Mouse (Mus musculus): ENCODE measurements around the gene Axin2. TPM values are rescaled to one million over a fixed set of nuclear protein-coding genes. Genes with fewer than 3 reads are reported as not detected.

Axin2 gene
- polyA plus RNA-seq, 1 experiment from 2014 or later, result 5.8 TPM

DNA sequence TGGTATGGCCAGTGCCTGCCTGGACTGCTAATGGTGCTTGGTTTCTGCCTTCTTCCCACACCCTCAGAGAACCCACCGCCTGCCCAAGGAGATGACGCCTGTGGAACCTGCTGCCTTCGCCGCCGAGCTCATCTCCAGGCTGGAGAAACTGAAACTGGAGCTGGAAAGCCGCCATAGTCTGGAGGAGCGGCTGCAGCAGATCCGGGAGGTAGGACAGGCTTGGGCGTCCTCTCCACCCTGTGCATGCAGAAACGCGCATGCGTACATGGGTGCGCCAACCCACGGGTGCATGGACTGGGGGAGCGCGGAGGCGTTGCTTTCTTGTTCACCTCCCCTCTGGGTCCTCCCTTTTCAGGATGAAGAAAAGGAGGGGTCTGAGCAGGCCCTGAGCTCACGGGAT lies 21.7 kb downstream of the Axin2 start:
- H3K36me3 ChIP-seq (ENCODE audit: insufficient read depth, low read length), result peaks cover 34% of the 10 kb centered on the region

DNA sequence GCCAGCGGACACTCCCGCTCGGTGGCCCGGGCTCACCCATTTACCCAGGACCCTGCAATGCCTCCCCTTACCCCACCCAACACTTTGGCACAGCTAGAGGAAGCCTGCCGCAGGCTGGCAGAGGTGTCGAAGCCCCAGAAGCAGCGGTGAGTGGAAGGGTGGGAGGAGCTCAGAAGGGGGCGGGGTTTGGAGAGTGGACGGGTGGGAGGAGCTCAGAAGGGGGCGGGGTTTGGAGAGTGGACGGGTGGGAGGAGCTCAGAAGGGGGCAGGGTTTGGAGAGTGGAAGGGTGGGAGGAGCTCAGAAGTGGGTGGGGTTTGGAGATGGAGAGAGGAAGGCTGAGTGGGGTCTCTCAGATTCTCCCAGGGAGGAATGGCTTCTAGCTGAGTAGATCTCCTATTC lies 23.6 kb downstream of the Axin2 start:
- Histone ChIP-seq H3K36me3 (ENCODE audit: insufficient read depth, low read length) (peaks cover 51% of the 10 kb centered on the region), H3K27me3 (ENCODE audit: insufficient read depth, low read length) (no peaks in the 10 kb centered on the region), H3K4me1 (replicated peaks; ENCODE audit: insufficient read depth, low read length) (no peaks in the 10 kb centered on the region), H3K9me3 (replicated peaks; ENCODE audit: low read length) (no peaks in the 10 kb centered on the region), H3K9ac (ENCODE audit: low read depth, low read length) (no peak overlapping the region), H3K4me2 (ENCODE audit: low read length) (no peak overlapping the region), H3K27ac (no peak overlapping the region), H3K4me3 (replicated peaks; ENCODE audit: low read depth, low read length) (no peak overlapping the region)
- no peak for TF ChIP-seq CTCF (IDR thresholded peaks at IDR 0.05; ENCODE audit: low read depth)
- DNase-seq (ENCODE audit: low spot score) (no peak), ATAC-seq (replicated peaks; ENCODE audit: low FRiP score, low read depth) (no peak)
- 76% methylated on average over 11 of the region's 11 CpGs for WGBS

More for the DNA sequence above, 21.7 kb downstream of the Axin2 start:
- no peak overlapping the region for H3K4me3 ChIP-seq (replicated peaks; ENCODE audit: low read depth, low read length)
- ATAC-seq (replicated peaks; ENCODE audit: low FRiP score, low read depth) (no peak), DNase-seq (ENCODE audit: low spot score) (no peak)
- H3K4me2 ChIP-seq (ENCODE audit: low read length), result no peak overlapping the region
- H3K9me3 ChIP-seq (replicated peaks; ENCODE audit: low read length), result no peaks in the 10 kb centered on the region
- H3K27ac ChIP-seq, result no peak overlapping the region
- no peak overlapping the region for H3K9ac ChIP-seq (ENCODE audit: low read depth, low read length)
- no peaks in the 10 kb centered on the region for H3K27me3 ChIP-seq (ENCODE audit: insufficient read depth, low read length)
- no peaks in the 10 kb centered on the region for H3K4me1 ChIP-seq (replicated peaks; ENCODE audit: insufficient read depth, low read length)
- 88% methylated on average over 18 of the region's 18 CpGs for WGBS
- TF ChIP-seq CTCF (IDR thresholded peaks at IDR 0.05; ENCODE audit: low read depth), result no peak

DNA sequence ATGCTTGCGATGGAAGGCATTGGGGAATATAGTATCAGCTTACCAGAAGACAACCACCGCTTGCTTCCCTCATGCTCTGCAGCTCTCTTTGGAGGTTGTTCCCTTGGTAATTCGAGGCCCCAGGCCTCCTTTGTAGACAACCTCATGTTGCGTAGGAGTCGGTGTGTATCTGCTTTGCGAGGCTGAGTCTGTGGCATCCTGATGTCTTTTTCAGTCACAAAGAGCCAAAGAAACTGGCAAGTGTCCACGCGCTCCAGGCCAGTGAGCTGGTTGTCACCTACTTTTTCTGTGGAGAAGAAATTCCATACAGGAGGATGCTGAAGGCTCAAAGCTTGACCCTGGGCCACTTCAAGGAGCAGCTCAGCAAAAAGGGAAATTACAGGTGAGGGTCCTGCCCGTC lies 25.5 kb downstream of the Axin2 start:
- no peak overlapping the region for H3K4me2 ChIP-seq (ENCODE audit: low read length)
- DNase-seq (ENCODE audit: low spot score) (no peak), ATAC-seq (replicated peaks; ENCODE audit: low FRiP score, low read depth) (no peak)
- no peak overlapping the region for H3K27ac ChIP-seq
- no peaks in the 10 kb centered on the region for H3K4me1 ChIP-seq (replicated peaks; ENCODE audit: insufficient read depth, low read length)
- H3K36me3 ChIP-seq (ENCODE audit: insufficient read depth, low read length), result peaks cover 59% of the 10 kb centered on the region
- 86% methylated on average over 9 of the region's 9 CpGs for WGBS
- H3K4me3 ChIP-seq (replicated peaks; ENCODE audit: low read depth, low read length), result no peak overlapping the region
- no peaks in the 10 kb centered on the region for H3K27me3 ChIP-seq (ENCODE audit: insufficient read depth, low read length)
- no peaks in the 10 kb centered on the region for H3K9me3 ChIP-seq (replicated peaks; ENCODE audit: low read length)
- no peak for TF ChIP-seq CTCF (IDR thresholded peaks at IDR 0.05; ENCODE audit: low read depth)
- H3K9ac ChIP-seq (ENCODE audit: low read depth, low read length), result no peak overlapping the region

DNA sequence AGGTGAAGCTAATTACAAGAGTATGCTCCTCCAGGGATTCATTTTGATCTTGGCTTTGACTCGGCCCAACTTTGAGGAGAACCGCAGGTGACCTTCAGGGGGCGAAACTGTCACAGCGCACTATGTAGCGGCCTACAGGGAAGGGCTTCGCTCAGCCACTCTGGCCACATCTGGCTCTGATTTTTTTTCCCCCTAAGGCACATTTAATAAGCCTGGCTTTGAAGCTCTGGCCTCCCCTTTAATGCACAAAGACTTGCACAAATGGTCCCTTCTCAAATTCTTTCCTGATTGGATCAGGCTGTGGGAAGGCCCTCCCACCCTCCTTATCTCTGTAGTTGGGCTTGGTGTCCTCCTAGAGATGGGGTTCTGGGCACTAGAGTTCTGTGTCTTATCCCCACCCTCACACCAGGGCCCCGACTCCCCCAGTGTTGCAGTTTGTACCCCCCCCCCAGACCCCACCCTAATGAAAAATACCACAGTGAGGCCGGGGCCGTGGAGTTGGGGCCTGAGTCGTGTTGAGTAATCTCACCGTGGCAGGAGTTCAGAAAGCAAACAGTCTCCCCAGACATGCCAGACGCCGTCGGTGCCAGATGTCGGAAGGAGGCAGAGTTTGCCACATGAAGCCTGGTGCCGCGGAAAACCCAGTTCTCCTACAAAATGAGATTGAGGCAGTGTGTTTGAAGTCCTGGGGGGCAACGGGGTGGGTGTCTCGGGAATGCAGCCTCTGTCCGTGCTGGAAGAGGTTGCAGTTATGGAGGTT lies 27.5 kb downstream of the Axin2 start:
- no peaks in the 10 kb centered on the region for H3K27me3 ChIP-seq (ENCODE audit: insufficient read depth, low read length)
- no peak overlapping the region for H3K9ac ChIP-seq (ENCODE audit: low read depth, low read length)
- H3K27ac ChIP-seq, result no peak overlapping the region
- H3K4me1 ChIP-seq (replicated peaks; ENCODE audit: insufficient read depth, low read length), result no peaks in the 10 kb centered on the region
- DNase-seq (ENCODE audit: low spot score) (no peak), ATAC-seq (replicated peaks; ENCODE audit: low FRiP score, low read depth) (no peak)
- TF ChIP-seq CTCF (IDR thresholded peaks at IDR 0.05; ENCODE audit: low read depth), result no peak
- no peak overlapping the region for H3K4me3 ChIP-seq (replicated peaks; ENCODE audit: low read depth, low read length)
- no peaks in the 10 kb centered on the region for H3K9me3 ChIP-seq (replicated peaks; ENCODE audit: low read length)
- 74% methylated on average over 20 of the region's 20 CpGs for WGBS
- no peak overlapping the region for H3K4me2 ChIP-seq (ENCODE audit: low read length)
- H3K36me3 ChIP-seq (ENCODE audit: insufficient read depth, low read length), result peaks cover 52% of the 10 kb centered on the region

DNA sequence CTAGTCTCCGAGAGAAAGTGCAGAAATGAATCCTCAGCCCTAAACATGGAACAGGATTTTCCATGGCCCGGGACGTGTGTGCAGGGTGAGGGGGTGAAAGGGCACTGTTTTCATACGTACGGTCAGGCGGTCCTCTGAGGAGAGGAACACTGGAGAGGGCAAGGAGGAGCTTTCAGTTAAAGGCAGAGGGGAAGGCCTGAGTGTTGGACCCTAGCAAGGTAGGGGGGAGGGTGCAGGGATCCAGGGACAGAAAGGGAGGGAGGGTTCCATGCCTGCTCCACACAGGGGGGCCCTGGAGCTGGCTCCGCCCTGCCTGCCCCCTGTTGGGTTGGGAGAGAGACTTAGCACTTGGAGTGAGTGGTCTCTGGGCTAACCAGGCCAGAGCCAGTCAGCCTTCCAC lies 28.4 kb downstream of the Axin2 start:
- no peak for TF ChIP-seq CTCF (IDR thresholded peaks at IDR 0.05; ENCODE audit: low read depth)
- H3K9me3 ChIP-seq (replicated peaks; ENCODE audit: low read length), result no peaks in the 10 kb centered on the region
- no peak overlapping the region for H3K4me2 ChIP-seq (ENCODE audit: low read length)
- H3K36me3 ChIP-seq (ENCODE audit: insufficient read depth, low read length), result peaks cover 50% of the 10 kb centered on the region; the same call in 1 of the 2 replicates
- ATAC-seq (replicated peaks; ENCODE audit: low FRiP score, low read depth), result no peak
- no peak overlapping the region for H3K4me3 ChIP-seq (replicated peaks; ENCODE audit: low read depth, low read length)
- WGBS, result 71% methylated on average over 7 of the region's 7 CpGs
- no peaks in the 10 kb centered on the region for H3K4me1 ChIP-seq (replicated peaks; ENCODE audit: insufficient read depth, low read length)
- no peak overlapping the region for H3K27ac ChIP-seq
- no peak overlapping the region for H3K9ac ChIP-seq (ENCODE audit: low read depth, low read length)
- no peaks in the 10 kb centered on the region for H3K27me3 ChIP-seq (ENCODE audit: insufficient read depth, low read length)
- DNase-seq (ENCODE audit: low spot score), result no peak

DNA sequence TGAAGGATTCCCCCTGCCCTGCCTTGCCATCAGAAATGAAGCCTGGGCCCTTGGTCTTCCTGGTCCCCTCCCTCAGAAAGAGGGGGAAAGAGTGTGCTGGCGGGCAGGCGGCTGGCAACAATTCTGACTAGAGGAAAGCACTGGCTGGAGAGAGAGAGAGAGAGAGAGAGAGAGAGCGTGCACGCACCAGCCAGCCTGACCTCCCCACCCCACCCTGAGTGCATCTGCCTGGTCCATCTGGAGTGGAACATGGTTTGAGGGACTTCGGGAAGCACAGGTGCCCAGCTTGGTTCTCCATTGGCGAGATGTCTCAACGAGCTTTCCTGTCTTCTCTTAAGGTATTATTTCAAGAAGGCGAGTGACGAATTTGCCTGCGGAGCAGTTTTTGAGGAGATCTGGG lies 28.8 kb downstream of the Axin2 start:
- Histone ChIP-seq H3K9ac (ENCODE audit: low read depth, low read length) (no peak overlapping the region), H3K9me3 (replicated peaks; ENCODE audit: low read length) (no peaks in the 10 kb centered on the region), H3K4me1 (replicated peaks; ENCODE audit: insufficient read depth, low read length) (no peaks in the 10 kb centered on the region), H3K27ac (no peak overlapping the region), H3K36me3 (ENCODE audit: insufficient read depth, low read length) (peaks cover 49% of the 10 kb centered on the region; the same call in 1 of the 2 replicates), H3K4me2 (ENCODE audit: low read length) (no peak overlapping the region), H3K4me3 (replicated peaks; ENCODE audit: low read depth, low read length) (no peak overlapping the region), H3K27me3 (ENCODE audit: insufficient read depth, low read length) (no peaks in the 10 kb centered on the region)
- DNase-seq (ENCODE audit: low spot score), result no peak
- 94% methylated on average over 10 of the region's 10 CpGs for WGBS
- no peak for TF ChIP-seq CTCF (IDR thresholded peaks at IDR 0.05; ENCODE audit: low read depth)
- no peak for ATAC-seq (replicated peaks; ENCODE audit: low FRiP score, low read depth)
